Mouse (Mus musculus): ENCODE data around the gene Ajm1. TPM values are rescaled to one million over a fixed set of nuclear protein-coding genes. Genes with fewer than 3 reads are reported as not detected.

Gene Ajm1
- 0.11 and 0.19 TPM in 2 replicates for polyA plus RNA-seq (2012; rRNA removed)

- Histone ChIP-seq H3K27ac (ENCODE audit: control insufficient read depth, insufficient read depth, low read depth, low read length) (no peak within 1 kb of the TSS), H3K4me3 (ENCODE audit: control insufficient read depth, low read depth, low read length) (no peak within 1 kb of the TSS), H3K36me3 (ENCODE audit: control insufficient read depth, insufficient read depth, low read length) (no peaks in the 10 kb centered on the region; the same call in 1 of the 2 replicates), H3K27me3 (ENCODE audit: control insufficient read depth, insufficient read depth, low read length) (no peaks in the 10 kb centered on the region), H3K4me1 (ENCODE audit: control insufficient read depth, insufficient read depth, low read length) (peaks cover 42% of the 10 kb centered on the region)
- 0 out of 2 replicates have a peak, but pooled peaks have one; percentile 10 for TF ChIP-seq POLR2A (IDR thresholded peaks at IDR 0.05; ENCODE audit: control insufficient read depth, low read depth, low read length)
- TF ChIP-seq CTCF (IDR thresholded peaks at IDR 0.05; ENCODE audit: control insufficient read depth, insufficient read depth, insufficient replicate concordance, low read depth, low read length) = peak; percentile 81; the same call in 1 of the 2 replicates
Observed at GRCm38 (mm10) chr2:25581294-25581864, at the start of gene Ajm1. Ajm1 (minus strand) TSS chr2:25581757.

- TF ChIP-seq POLR2A (IDR thresholded peaks at IDR 0.05; ENCODE audit: control insufficient read depth, low read depth, low read length) (no peak), CTCF (IDR thresholded peaks at IDR 0.05; ENCODE audit: control insufficient read depth, insufficient read depth, insufficient replicate concordance, low read depth, low read length) (no peak)
- H3K27ac ChIP-seq (ENCODE audit: control insufficient read depth, insufficient read depth, low read depth, low read length) = no peak overlapping the region
- no peaks in the 10 kb centered on the region for H3K36me3 ChIP-seq (ENCODE audit: control insufficient read depth, insufficient read depth, low read length)
- no peak overlapping the region for H3K4me3 ChIP-seq (ENCODE audit: control insufficient read depth, low read depth, low read length)
- H3K27me3 ChIP-seq (ENCODE audit: control insufficient read depth, insufficient read depth, low read length) = no peaks in the 10 kb centered on the region
- H3K4me1 ChIP-seq (ENCODE audit: control insufficient read depth, insufficient read depth, low read length) = no peaks in the 10 kb centered on the region; the same call in 1 of the 2 replicates
Observed at GRCm38 (mm10) chr2:25628738-25629137, 47.2 kb upstream of the Ajm1 start.

DNA sequence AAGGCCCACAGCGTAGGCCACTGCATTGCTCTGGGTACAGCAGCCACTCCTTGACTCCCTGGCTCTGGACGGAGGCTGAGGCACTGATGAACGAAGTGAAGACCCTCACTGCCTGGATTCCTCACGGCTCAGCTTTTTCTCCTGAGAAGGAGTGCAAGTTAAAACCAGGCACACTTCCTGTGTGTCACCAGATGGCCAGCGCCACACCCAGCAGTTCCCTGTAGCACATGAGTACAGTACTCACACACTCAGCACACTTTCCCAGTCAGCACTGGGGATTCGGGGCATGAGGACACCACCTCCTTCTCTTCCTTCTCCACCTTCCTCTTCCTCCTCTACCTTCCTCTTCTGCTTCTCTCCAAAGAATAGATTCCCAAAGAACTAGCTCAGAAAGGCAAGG is 46.3 kb upstream of the Ajm1 start, which contains the start of gene Fcna:
Fcna (minus strand) TSS at position 220 of the 400 bp plus-strand sequence.
- Histone ChIP-seq H3K4me1 (ENCODE audit: control insufficient read depth, insufficient read depth, low read length) (no peaks in the 10 kb centered on the region; the same call in 1 of the 2 replicates), H3K27ac (ENCODE audit: control insufficient read depth, insufficient read depth, low read depth, low read length) (no peak within 1 kb of the TSS), H3K4me3 (ENCODE audit: control insufficient read depth, low read depth, low read length) (no peak within 1 kb of the TSS), H3K36me3 (ENCODE audit: control insufficient read depth, insufficient read depth, low read length) (no peaks in the 10 kb centered on the region), H3K27me3 (ENCODE audit: control insufficient read depth, insufficient read depth, low read length) (no peaks in the 10 kb centered on the region)
- TF ChIP-seq CTCF (IDR thresholded peaks at IDR 0.05; ENCODE audit: control insufficient read depth, insufficient read depth, insufficient replicate concordance, low read depth, low read length) = no peak
- TF ChIP-seq POLR2A (IDR thresholded peaks at IDR 0.05; ENCODE audit: control insufficient read depth, low read depth, low read length) = no peak

DNA sequence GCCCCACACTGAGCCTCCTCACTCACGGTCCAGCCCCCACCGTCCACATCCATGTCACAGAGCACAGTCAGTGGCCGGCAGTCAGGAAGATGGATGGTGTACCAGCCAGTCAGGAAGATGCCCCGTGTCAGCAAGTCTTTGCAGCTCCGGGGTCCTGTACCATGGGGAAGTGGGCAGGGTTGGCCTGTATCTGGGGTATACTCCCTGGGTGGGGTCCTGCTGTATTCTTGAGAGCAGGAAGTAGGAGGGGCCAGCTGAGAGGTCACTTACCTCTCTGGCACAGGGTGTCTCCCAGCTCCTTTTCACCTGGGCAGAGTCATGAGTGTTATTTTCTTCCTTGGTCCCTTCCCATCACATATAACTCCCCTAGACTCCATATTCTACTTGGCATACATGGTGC is 44.4 kb upstream of the Ajm1 start:
- Histone ChIP-seq H3K4me3 (ENCODE audit: control insufficient read depth, low read depth, low read length) (no peak overlapping the region), H3K36me3 (ENCODE audit: control insufficient read depth, insufficient read depth, low read length) (no peaks in the 10 kb centered on the region)
- TF ChIP-seq CTCF (IDR thresholded peaks at IDR 0.05; ENCODE audit: control insufficient read depth, insufficient read depth, insufficient replicate concordance, low read depth, low read length) (no peak), POLR2A (IDR thresholded peaks at IDR 0.05; ENCODE audit: control insufficient read depth, low read depth, low read length) (no peak)

GRCm38 (mm10) chr2:25621229-25622200 is 40.0 kb upstream of the Ajm1 start, which contains the start of gene Tmem141:
Tmem141 (minus strand) TSS chr2:25622005.
- Histone ChIP-seq H3K4me3 (ENCODE audit: control insufficient read depth, low read depth, low read length) (peak within 1 kb of the TSS; percentile 87), H3K36me3 (ENCODE audit: control insufficient read depth, insufficient read depth, low read length) (no peaks in the 10 kb centered on the region), H3K4me1 (ENCODE audit: control insufficient read depth, insufficient read depth, low read length) (peaks cover 13% of the 10 kb centered on the region), H3K27ac (ENCODE audit: control insufficient read depth, insufficient read depth, low read depth, low read length) (peak within 1 kb of the TSS; percentile 83), H3K27me3 (ENCODE audit: control insufficient read depth, insufficient read depth, low read length) (no peaks in the 10 kb centered on the region)
- peak; percentile 38; the same call in 1 of the 2 replicates for TF ChIP-seq POLR2A (IDR thresholded peaks at IDR 0.05; ENCODE audit: control insufficient read depth, low read depth, low read length)
- TF ChIP-seq CTCF (IDR thresholded peaks at IDR 0.05; ENCODE audit: control insufficient read depth, insufficient read depth, insufficient replicate concordance, low read depth, low read length) = peak; percentile 62; the same call in 1 of the 2 replicates

More for the DNA sequence above, 44.4 kb upstream of the Ajm1 start:
- Histone ChIP-seq H3K4me1 (ENCODE audit: control insufficient read depth, insufficient read depth, low read length) (peaks cover 8% of the 10 kb centered on the region), H3K27me3 (ENCODE audit: control insufficient read depth, insufficient read depth, low read length) (no peaks in the 10 kb centered on the region), H3K27ac (ENCODE audit: control insufficient read depth, insufficient read depth, low read depth, low read length) (no peak overlapping the region)

DNA sequence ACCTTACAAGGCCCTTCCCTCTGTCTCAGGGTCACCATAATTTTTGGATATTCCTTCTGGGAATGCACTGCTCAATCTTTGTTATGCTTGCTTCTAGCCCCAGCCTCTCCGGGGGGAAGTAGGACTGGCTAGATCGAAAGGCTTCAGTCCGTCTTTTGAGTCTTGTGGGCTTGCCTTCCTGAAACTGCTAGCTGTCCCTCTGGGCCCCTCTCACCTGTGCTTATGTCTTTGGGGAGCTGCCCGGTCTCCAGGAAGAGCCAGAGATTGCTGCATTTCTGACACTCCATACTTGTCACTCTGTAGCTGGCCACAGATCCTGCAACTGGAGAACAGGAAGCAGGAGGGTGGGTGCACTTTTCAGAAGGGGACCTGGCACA is 39.3 kb upstream of the Ajm1 start:
- Histone ChIP-seq H3K4me3 (ENCODE audit: control insufficient read depth, low read depth, low read length) (peak overlapping the region; percentile 87), H3K36me3 (ENCODE audit: control insufficient read depth, insufficient read depth, low read length) (no peaks in the 10 kb centered on the region), H3K27ac (ENCODE audit: control insufficient read depth, insufficient read depth, low read depth, low read length) (no peak overlapping the region), H3K27me3 (ENCODE audit: control insufficient read depth, insufficient read depth, low read length) (no peaks in the 10 kb centered on the region), H3K4me1 (ENCODE audit: control insufficient read depth, insufficient read depth, low read length) (peaks cover 16% of the 10 kb centered on the region)
- TF ChIP-seq POLR2A (IDR thresholded peaks at IDR 0.05; ENCODE audit: control insufficient read depth, low read depth, low read length) = no peak
- no peak for TF ChIP-seq CTCF (IDR thresholded peaks at IDR 0.05; ENCODE audit: control insufficient read depth, insufficient read depth, insufficient replicate concordance, low read depth, low read length)

DNA sequence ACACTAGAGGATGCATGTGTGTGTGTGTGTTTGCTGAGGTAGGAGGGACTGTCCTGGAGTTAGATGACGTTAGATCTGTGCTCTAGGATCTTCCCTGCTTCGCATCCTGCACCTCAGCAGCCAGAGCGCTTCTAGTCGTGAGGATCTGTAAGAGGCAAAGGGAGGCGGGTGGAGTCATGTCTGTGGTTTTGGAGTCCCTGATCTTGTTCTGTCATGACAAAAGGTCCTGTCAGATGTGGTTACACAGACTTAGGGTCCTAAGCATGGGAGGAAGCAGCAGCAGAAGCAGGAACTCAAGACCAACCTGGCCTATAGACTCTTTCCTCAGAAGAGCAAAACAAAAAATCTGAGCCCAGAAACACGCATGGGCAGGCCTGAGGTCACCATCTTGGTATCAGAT is 38.8 kb upstream of the Ajm1 start:
- Histone ChIP-seq H3K27me3 (ENCODE audit: control insufficient read depth, insufficient read depth, low read length) (no peaks in the 10 kb centered on the region), H3K4me3 (ENCODE audit: control insufficient read depth, low read depth, low read length) (peak overlapping the region; percentile 87), H3K36me3 (ENCODE audit: control insufficient read depth, insufficient read depth, low read length) (no peaks in the 10 kb centered on the region), H3K27ac (ENCODE audit: control insufficient read depth, insufficient read depth, low read depth, low read length) (no peak overlapping the region), H3K4me1 (ENCODE audit: control insufficient read depth, insufficient read depth, low read length) (peaks cover 18% of the 10 kb centered on the region)
- TF ChIP-seq POLR2A (IDR thresholded peaks at IDR 0.05; ENCODE audit: control insufficient read depth, low read depth, low read length) (no peak), CTCF (IDR thresholded peaks at IDR 0.05; ENCODE audit: control insufficient read depth, insufficient read depth, insufficient replicate concordance, low read depth, low read length) (no peak)

All from testis, adult 2 months (tissue).